Mouse (Mus musculus) megakaryocyte, embryonic 14.5 days (primary cell): Measurements from ENCODE around the gene Vps37b.

Experiments
- FLI1 ChIP-seq: IDR thresholded peaks from 2 replicates; pipeline ENCODE4 v1.6.1; 2012; ENCODE audit warnings: low read length, inconsistent platforms, mixed read lengths
- GATA1 ChIP-seq: IDR thresholded peaks from 3 replicates; pipeline ENCODE4 v1.6.1; 2012; ENCODE audit warnings: mixed read lengths, low read length, inconsistent platforms, borderline replicate concordance

GRCm38 (mm10) chr5:123975668-123976180, 56.3 kb downstream of the Vps37b start:
- TF ChIP-seq GATA1 (no peak), FLI1 (no peak)
